Mouse (Mus musculus): ENCODE results near the gene Sugct. TPM values are rescaled to one million over a fixed set of nuclear protein-coding genes. Genes with fewer than 3 reads are reported as not detected.

The Sugct gene
- polyA plus RNA-seq, 1 experiment from 2014 or later, result 17.3 TPM

DNA sequence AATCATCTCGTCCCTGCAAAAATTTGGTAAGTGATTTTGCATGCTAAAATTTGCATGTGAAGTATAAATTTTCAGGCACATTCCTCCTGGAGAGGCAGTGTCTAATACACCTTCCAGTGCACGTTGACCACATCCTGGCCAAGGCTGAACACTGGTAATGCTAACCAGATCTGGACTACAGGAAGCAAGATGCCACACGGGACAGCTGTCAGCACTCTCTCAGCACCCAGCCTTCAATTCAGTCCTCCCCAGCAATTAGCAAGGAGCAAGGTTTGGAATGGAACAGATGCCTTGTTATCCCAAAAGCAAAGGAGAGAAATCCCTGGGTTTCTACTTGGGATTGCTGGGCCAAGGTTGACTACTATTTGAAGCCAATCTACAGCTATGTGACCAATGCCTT is 529.4 kb downstream of the Sugct start:
- Histone ChIP-seq H3K36me3 (ENCODE audit: control insufficient read depth, insufficient read depth) (no peaks in the 10 kb centered on the region), H3K9ac (ENCODE audit: low read depth, low read length) (no peak overlapping the region), H3K27ac (ENCODE audit: low read depth, low read length) (no peak overlapping the region), H3K4me2 (replicated peaks; ENCODE audit: low read depth) (no peak overlapping the region), H3K4me1 (replicated peaks; ENCODE audit: control insufficient read depth, insufficient read depth, low read length) (no peaks in the 10 kb centered on the region), H3K4me3 (ENCODE audit: low read depth, low read length) (no peak overlapping the region), H3K27me3 (replicated peaks; ENCODE audit: control insufficient read depth, insufficient read depth, low read length) (no peaks in the 10 kb centered on the region), H3K9me3 (ENCODE audit: control insufficient read depth) (no peaks in the 10 kb centered on the region)
- WGBS, result 73% methylated on average over 3 of the region's 3 CpGs
- TF ChIP-seq CTCF (IDR thresholded peaks at IDR 0.05; ENCODE audit: low read depth), result no peak
- ATAC-seq, result no peak

DNA sequence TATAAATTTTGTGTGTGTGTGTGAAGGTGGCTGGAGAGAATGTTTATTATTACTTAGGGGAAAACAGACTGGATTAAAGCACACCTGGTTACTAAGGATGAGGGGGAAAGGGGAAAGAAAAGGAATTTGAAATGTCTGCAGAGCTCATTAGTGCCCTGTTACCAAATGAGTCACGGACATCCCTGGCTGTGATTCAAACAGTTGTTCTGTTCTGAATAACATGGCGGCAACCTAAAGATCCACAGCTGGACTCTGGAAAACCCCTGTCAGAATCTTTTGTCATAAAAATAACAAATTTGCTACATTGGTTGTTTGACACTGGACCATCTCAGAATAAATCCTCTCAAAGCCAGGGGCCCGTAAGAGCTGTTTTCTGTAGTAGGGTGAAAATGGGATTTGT is 530.6 kb downstream of the Sugct start:
- no peak for TF ChIP-seq CTCF (IDR thresholded peaks at IDR 0.05; ENCODE audit: low read depth)
- ATAC-seq, result no peak
- H3K27ac ChIP-seq (ENCODE audit: low read depth, low read length), result no peak overlapping the region
- no peak overlapping the region for H3K4me3 ChIP-seq (ENCODE audit: low read depth, low read length)
- WGBS, result 78% methylated on average over 3 of the region's 3 CpGs
- no peaks in the 10 kb centered on the region for H3K9me3 ChIP-seq (ENCODE audit: control insufficient read depth)
- no peak overlapping the region for H3K9ac ChIP-seq (ENCODE audit: low read depth, low read length)
- H3K36me3 ChIP-seq (ENCODE audit: control insufficient read depth, insufficient read depth), result no peaks in the 10 kb centered on the region
- H3K4me2 ChIP-seq (replicated peaks; ENCODE audit: low read depth), result no peak overlapping the region
- H3K4me1 ChIP-seq (replicated peaks; ENCODE audit: control insufficient read depth, insufficient read depth, low read length), result no peaks in the 10 kb centered on the region
- H3K27me3 ChIP-seq (replicated peaks; ENCODE audit: control insufficient read depth, insufficient read depth, low read length), result no peaks in the 10 kb centered on the region

DNA sequence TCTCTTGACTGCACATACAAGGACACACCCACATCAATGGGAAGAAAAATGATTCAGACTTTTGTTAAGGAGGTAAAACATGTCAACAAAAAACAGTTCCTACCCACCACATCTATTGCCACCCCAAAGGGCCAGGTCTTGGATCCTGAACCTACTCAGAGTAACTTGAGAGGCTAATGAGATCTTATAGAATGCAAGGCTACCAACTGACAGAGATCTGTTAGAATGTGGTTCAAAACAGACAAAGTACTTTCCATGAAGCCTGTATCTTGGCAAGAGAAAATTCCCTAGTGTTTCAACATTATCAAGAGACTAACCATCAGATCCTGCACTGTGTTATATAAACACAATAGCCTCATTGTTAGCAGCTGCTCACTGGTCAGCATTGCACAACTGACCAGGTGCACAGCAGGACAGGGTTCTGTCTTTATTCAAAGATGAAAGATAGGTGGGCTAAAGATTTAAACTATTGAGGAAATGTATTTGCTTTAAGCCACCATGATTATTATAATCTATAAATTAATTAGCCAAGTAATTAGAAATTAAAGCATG is 548.8 kb downstream of the Sugct start:
- Histone ChIP-seq H3K36me3 (ENCODE audit: control insufficient read depth, insufficient read depth) (no peaks in the 10 kb centered on the region), H3K27me3 (replicated peaks; ENCODE audit: control insufficient read depth, insufficient read depth, low read length) (no peaks in the 10 kb centered on the region), H3K27ac (ENCODE audit: low read depth, low read length) (no peak overlapping the region), H3K4me3 (ENCODE audit: low read depth, low read length) (no peak overlapping the region), H3K9me3 (ENCODE audit: control insufficient read depth) (no peaks in the 10 kb centered on the region), H3K4me2 (replicated peaks; ENCODE audit: low read depth) (no peak overlapping the region), H3K9ac (ENCODE audit: low read depth, low read length) (no peak overlapping the region), H3K4me1 (replicated peaks; ENCODE audit: control insufficient read depth, insufficient read depth, low read length) (no peaks in the 10 kb centered on the region)
- no peak for ATAC-seq
- TF ChIP-seq CTCF (IDR thresholded peaks at IDR 0.05; ENCODE audit: low read depth), result no peak

DNA sequence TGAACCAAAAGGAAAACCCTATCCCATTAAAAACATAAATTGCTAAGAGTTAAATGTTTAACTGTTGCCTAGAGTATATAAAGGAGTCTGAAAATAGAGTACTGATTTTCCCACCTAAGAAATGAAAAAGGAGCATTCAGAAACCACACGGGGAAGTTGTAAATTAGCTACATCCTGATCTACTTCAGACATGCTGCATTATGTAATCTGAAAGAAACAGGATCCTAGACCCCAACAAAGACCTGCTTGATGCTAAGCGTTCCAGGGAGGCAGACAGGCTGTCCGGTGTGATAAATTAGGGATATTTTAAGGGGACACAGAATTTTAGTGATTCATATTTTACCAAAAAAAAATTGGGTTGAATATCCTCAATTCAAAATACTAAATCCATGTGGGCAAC is 579.3 kb downstream of the Sugct start:
- no peak overlapping the region for H3K4me3 ChIP-seq (ENCODE audit: low read depth, low read length)
- no peak for ATAC-seq
- 55% methylated on average over 3 of the region's 3 CpGs for WGBS
- H3K9ac ChIP-seq (ENCODE audit: low read depth, low read length), result no peak overlapping the region
- no peaks in the 10 kb centered on the region for H3K4me1 ChIP-seq (replicated peaks; ENCODE audit: control insufficient read depth, insufficient read depth, low read length)
- no peaks in the 10 kb centered on the region for H3K9me3 ChIP-seq (ENCODE audit: control insufficient read depth)
- H3K4me2 ChIP-seq (replicated peaks; ENCODE audit: low read depth), result no peak overlapping the region
- no peak overlapping the region for H3K27ac ChIP-seq (ENCODE audit: low read depth, low read length)
- no peaks in the 10 kb centered on the region for H3K27me3 ChIP-seq (replicated peaks; ENCODE audit: control insufficient read depth, insufficient read depth, low read length)
- no peak for TF ChIP-seq CTCF (IDR thresholded peaks at IDR 0.05; ENCODE audit: low read depth)
- no peaks in the 10 kb centered on the region for H3K36me3 ChIP-seq (ENCODE audit: control insufficient read depth, insufficient read depth)

DNA sequence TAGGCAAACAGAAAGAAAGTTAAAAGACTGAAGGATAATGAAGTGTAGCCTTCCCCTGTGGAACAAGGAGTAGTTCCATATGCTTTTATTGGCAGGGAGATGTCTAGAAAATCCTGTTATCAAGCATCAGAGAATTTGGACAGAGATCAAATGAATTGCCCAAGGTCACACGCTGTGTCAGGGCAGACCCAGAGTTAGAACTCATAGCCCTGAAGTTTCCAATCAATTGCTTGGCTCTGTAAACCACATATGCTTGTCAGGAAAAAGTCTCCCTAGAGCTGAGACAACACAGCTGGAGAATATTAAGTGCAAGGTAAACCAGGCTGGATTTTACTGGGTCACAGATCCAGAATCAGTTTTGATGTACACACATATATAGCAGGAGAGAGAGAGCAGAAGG is 593.0 kb downstream of the Sugct start:
- no peak overlapping the region for H3K4me2 ChIP-seq (replicated peaks; ENCODE audit: low read depth)
- H3K4me1 ChIP-seq (replicated peaks; ENCODE audit: control insufficient read depth, insufficient read depth, low read length), result no peaks in the 10 kb centered on the region
- H3K36me3 ChIP-seq (ENCODE audit: control insufficient read depth, insufficient read depth), result no peaks in the 10 kb centered on the region
- H3K9ac ChIP-seq (ENCODE audit: low read depth, low read length), result no peak overlapping the region
- TF ChIP-seq CTCF (IDR thresholded peaks at IDR 0.05; ENCODE audit: low read depth), result no peak
- H3K27ac ChIP-seq (ENCODE audit: low read depth, low read length), result no peak overlapping the region
- no peak for ATAC-seq
- H3K27me3 ChIP-seq (replicated peaks; ENCODE audit: control insufficient read depth, insufficient read depth, low read length), result no peaks in the 10 kb centered on the region
- no peaks in the 10 kb centered on the region for H3K9me3 ChIP-seq (ENCODE audit: control insufficient read depth)
- no peak overlapping the region for H3K4me3 ChIP-seq (ENCODE audit: low read depth, low read length)
- WGBS, result 87% methylated on average over 1 of the region's 1 CpGs

DNA sequence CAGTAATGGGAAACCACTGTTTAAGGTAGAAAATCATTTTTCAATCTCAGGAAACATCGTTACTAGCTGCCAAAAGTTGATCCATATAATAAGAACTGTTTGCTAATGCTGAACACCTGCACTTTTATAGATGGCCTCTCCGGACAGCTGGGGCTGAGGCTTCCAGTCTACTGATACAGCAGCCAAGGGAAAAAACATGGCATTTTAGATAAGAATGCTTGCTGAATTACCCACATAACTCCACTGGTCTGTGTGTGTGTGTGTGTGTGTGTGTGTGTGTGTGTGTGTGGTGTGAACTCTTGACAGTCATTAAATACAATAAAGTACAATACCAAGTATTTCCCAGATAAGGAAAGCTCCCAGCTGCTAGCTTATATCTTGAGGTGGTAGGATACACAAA is 608.8 kb downstream of the Sugct start:
- H3K4me3 ChIP-seq (ENCODE audit: low read depth, low read length), result no peak overlapping the region
- no peak overlapping the region for H3K27ac ChIP-seq (ENCODE audit: low read depth, low read length)
- no peak for TF ChIP-seq CTCF (IDR thresholded peaks at IDR 0.05; ENCODE audit: low read depth)
- no peaks in the 10 kb centered on the region for H3K9me3 ChIP-seq (ENCODE audit: control insufficient read depth)
- no peaks in the 10 kb centered on the region for H3K36me3 ChIP-seq (ENCODE audit: control insufficient read depth, insufficient read depth)
- ATAC-seq, result no peak
- no peak overlapping the region for H3K4me2 ChIP-seq (replicated peaks; ENCODE audit: low read depth)
- no peak overlapping the region for H3K9ac ChIP-seq (ENCODE audit: low read depth, low read length)
- H3K4me1 ChIP-seq (replicated peaks; ENCODE audit: control insufficient read depth, insufficient read depth, low read length), result no peaks in the 10 kb centered on the region
- no peaks in the 10 kb centered on the region for H3K27me3 ChIP-seq (replicated peaks; ENCODE audit: control insufficient read depth, insufficient read depth, low read length)
- 15% methylated on average over 2 of the region's 2 CpGs for WGBS

DNA sequence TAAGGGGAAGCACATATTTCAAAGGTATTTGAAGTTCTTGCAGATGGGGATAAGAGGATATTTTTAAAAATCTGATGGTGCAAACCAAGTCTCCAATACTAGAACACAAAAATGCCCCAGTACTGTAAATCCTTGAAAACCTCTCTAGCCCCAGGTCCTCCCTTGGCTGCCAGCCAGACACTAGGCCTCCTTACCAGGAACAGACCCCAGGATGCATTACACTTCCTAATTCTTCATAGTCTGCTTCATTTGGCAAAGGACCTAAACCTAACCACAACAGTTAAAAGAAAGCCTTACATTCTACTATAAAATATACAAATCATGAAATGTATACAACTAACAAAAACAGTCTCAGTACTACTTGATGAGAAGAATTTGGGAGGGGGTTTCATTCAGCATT is 609.2 kb downstream of the Sugct start:
- Histone ChIP-seq H3K9me3 (ENCODE audit: control insufficient read depth) (no peaks in the 10 kb centered on the region), H3K4me2 (replicated peaks; ENCODE audit: low read depth) (no peak overlapping the region), H3K4me3 (ENCODE audit: low read depth, low read length) (no peak overlapping the region), H3K27me3 (replicated peaks; ENCODE audit: control insufficient read depth, insufficient read depth, low read length) (no peaks in the 10 kb centered on the region), H3K9ac (ENCODE audit: low read depth, low read length) (no peak overlapping the region), H3K27ac (ENCODE audit: low read depth, low read length) (no peak overlapping the region), H3K36me3 (ENCODE audit: control insufficient read depth, insufficient read depth) (no peaks in the 10 kb centered on the region), H3K4me1 (replicated peaks; ENCODE audit: control insufficient read depth, insufficient read depth, low read length) (no peaks in the 10 kb centered on the region)
- no peak for TF ChIP-seq CTCF (IDR thresholded peaks at IDR 0.05; ENCODE audit: low read depth)
- ATAC-seq, result no peak
